In the genomic region with DNA sequence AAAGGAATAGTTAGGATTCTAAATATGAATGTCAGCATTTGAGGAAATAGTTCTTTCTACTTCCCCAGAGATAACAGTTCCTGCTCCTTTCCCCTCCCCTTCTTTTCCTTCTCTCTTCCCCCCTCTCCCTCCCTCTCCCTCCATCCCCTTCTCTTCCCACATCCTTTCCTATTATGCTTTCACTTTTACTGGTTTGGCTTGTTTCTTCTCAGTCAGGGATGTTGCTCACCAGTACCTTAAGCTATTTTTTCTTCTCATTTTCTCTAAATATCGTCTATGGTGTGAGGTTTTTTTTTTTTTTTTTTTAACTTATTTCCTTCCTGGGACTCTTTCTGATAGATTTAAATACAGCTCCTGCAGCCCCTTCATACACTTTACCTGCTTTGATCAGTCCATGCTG, we compare ENCODE assay signal across 27 mouse cellular contexts.
DNase-seq lines count a peak whose midpoint lies in the region; ATAC-seq and TF ChIP-seq lines count a peak whose summit lies in the region.
"Had no signal": no experiment of that assay in that cellular context is flagged by ENCODE, and none has a peak within 500 bp of the region (broad histone marks: within the 10 kb centered on the region; RNA-seq: fewer than 3 reads in every experiment).

No protein-coding gene starts in this region.

- no peaks in the 10 kb centered on the region for H3K9me3 ChIP-seq in heart, postnatal 0 days (replicated peaks; ENCODE audit: control insufficient read depth, low read length)
- H3K9me3 ChIP-seq: embryonic facial prominence, embryonic 10.5 days; embryonic facial prominence, embryonic 13.5 days; forebrain, embryonic 10.5 days; forebrain, embryonic 13.5 days; heart, embryonic 12.5 days; heart, embryonic 15.5 days; hindbrain, embryonic 12.5 days; hindbrain, embryonic 15.5 days had no signal

- no peak for DNase-seq in heart, postnatal 0 days (ENCODE audit: low spot score)
- no peak for DNase-seq in heart, postnatal 36 days
- DNase-seq in 3T3-L1 (ENCODE audit: low read depth, low spot score), result peak; percentile 63
- DNase-seq in layer of hippocampus, postnatal 10 days (ENCODE audit: low spot score in 2 of 2), result no peak
- DNase-seq in thymus, postnatal 4 days, result no peak
- DNase-seq: adrenal gland, adult 2 months; adrenal gland, postnatal 14 days; cerebellum, adult 11 months; cerebellum, adult 2 months; cerebellum, adult 9-11 months; cerebellum, postnatal 25 days; gastrocnemius, postnatal 10 days; gastrocnemius, postnatal 36 days; heart, postnatal 14 days had no signal

- TF ChIP-seq POLR2A in embryonic fibroblast, embryonic 13.5 days (IDR thresholded peaks at IDR 0.05; ENCODE audit: low read depth, low read length), result no peak

- peak overlapping the region; percentile 4; the same call in 1 of the 2 replicates for H3K27ac ChIP-seq in heart, postnatal 0 days (ENCODE audit: low read depth)
- peak overlapping the region; percentile 90 for H3K27ac ChIP-seq in embryonic fibroblast, embryonic 13.5 days (ENCODE audit: insufficient read depth, low read length)
- H3K27ac ChIP-seq: embryonic facial prominence, embryonic 10.5 days; embryonic facial prominence, embryonic 13.5 days; forebrain, embryonic 10.5 days; forebrain, embryonic 13.5 days; heart, embryonic 15.5 days; hindbrain, embryonic 12.5 days; hindbrain, embryonic 15.5 days had no signal

- H3K4me2 ChIP-seq in heart, postnatal 0 days (ENCODE audit: low read depth, low read length), result no peak overlapping the region
- H3K4me2 ChIP-seq: embryonic facial prominence, embryonic 13.5 days; forebrain, embryonic 13.5 days; heart, embryonic 12.5 days; heart, embryonic 15.5 days; hindbrain, embryonic 12.5 days; hindbrain, embryonic 15.5 days had no signal

- H3K27me3 ChIP-seq in heart, postnatal 0 days (ENCODE audit: control insufficient read depth, insufficient read depth, low read length), result no peaks in the 10 kb centered on the region
- H3K27me3 ChIP-seq: CH12.LX; embryonic facial prominence, embryonic 13.5 days; forebrain, embryonic 13.5 days; heart, embryonic 12.5 days; heart, embryonic 15.5 days; hindbrain, embryonic 12.5 days; hindbrain, embryonic 15.5 days had no signal

- no peak overlapping the region for H3K9ac ChIP-seq in heart, postnatal 0 days (replicated peaks; ENCODE audit: low read depth, low read length)
- H3K9ac ChIP-seq: embryonic facial prominence, embryonic 13.5 days; forebrain, embryonic 13.5 days; heart, embryonic 12.5 days; heart, embryonic 15.5 days; hindbrain, embryonic 12.5 days; hindbrain, embryonic 15.5 days had no signal

- no peak for TF ChIP-seq CTCF in heart, postnatal 0 days (IDR thresholded peaks at IDR 0.05; ENCODE audit: low read depth)
- TF ChIP-seq CTCF in embryonic fibroblast, embryonic 13.5 days (IDR thresholded peaks at IDR 0.05; ENCODE audit: borderline replicate concordance, insufficient read depth, low read length), result no peak

- 62% methylated on average over 1 of the region's 1 CpGs for WGBS in heart, postnatal 0 days

- no peak for ATAC-seq in heart, postnatal 0 days (ENCODE audit: insufficient read depth, low read depth)
- ATAC-seq: forebrain, embryonic 13.5 days; forebrain, embryonic 16.5 days; intestine, postnatal 0 days had no signal

- H3K4me3 ChIP-seq in heart, postnatal 0 days (ENCODE audit: low read depth, low read length), result no peak overlapping the region
- H3K4me3 ChIP-seq in embryonic fibroblast, embryonic 13.5 days (ENCODE audit: insufficient read depth, low read length), result no peak overlapping the region
- H3K4me3 ChIP-seq: embryonic facial prominence, embryonic 10.5 days; embryonic facial prominence, embryonic 13.5 days; forebrain, embryonic 10.5 days; forebrain, embryonic 13.5 days; heart, embryonic 12.5 days; heart, embryonic 15.5 days; hindbrain, embryonic 12.5 days; hindbrain, embryonic 15.5 days had no signal

- intact Hi-C loops in heart, postnatal 36 days (cut with DNase I), result no loop called here

- 0 out of 2 replicates have a peak, but pooled peaks cover 5% of the 10 kb centered on the region for H3K4me1 ChIP-seq in heart, postnatal 0 days (ENCODE audit: control insufficient read depth, insufficient read depth)
- H3K4me1 ChIP-seq in embryonic fibroblast, embryonic 13.5 days (ENCODE audit: control insufficient read depth, insufficient read depth, low read length), result peaks cover 17% of the 10 kb centered on the region

- TF ChIP-seq EP300 in heart, postnatal 0 days (IDR thresholded peaks at IDR 0.05; ENCODE audit: low read depth), result no peak

- no peaks in the 10 kb centered on the region for H3K36me3 ChIP-seq in heart, postnatal 0 days (replicated peaks; ENCODE audit: control insufficient read depth, insufficient read depth, low read length)
- H3K36me3 ChIP-seq: embryonic facial prominence, embryonic 10.5 days; embryonic facial prominence, embryonic 13.5 days; forebrain, embryonic 10.5 days; G1E; heart, embryonic 15.5 days; hindbrain, embryonic 12.5 days; hindbrain, embryonic 15.5 days had no signal
